Mouse (Mus musculus) testis, postnatal 14 days (tissue): ENCODE measurements around the gene Tmem91.

Experiments
- DNase-seq: peaks from one replicate; pipeline ENCODE4 v3.0.0; 2021; ENCODE audit warnings: low spot score

The Tmem91 gene

GRCm38 (mm10) chr7:25699851-25700250, 24.9 kb upstream of the Tmem91 start:
- DNase-seq, result peak; percentile 81

DNA sequence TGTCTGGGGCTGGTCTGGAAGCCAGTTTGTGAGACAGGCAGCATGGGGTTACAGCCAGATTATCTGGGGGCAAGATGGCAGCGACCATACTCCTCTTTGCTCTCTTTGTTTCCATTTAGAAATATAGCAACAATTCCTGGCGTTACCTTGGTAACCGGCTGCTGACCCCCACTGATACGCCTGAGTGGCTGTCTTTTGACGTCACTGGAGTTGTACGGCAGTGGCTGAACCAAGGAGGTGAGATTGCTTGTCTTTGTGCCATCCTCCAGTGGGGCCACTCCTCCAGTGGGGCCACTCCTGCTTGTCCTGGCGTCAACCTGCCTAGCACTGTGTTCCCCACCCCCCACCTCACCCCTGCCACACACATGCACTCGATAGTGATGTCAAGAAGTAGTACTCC, 19.1 kb upstream of the Tmem91 start:
- no peak for DNase-seq

- no peak for DNase-seq
These were observed 15.1 kb upstream of the Tmem91 start for GRCm38 (mm10) chr7:25690051-25690450.

DNA sequence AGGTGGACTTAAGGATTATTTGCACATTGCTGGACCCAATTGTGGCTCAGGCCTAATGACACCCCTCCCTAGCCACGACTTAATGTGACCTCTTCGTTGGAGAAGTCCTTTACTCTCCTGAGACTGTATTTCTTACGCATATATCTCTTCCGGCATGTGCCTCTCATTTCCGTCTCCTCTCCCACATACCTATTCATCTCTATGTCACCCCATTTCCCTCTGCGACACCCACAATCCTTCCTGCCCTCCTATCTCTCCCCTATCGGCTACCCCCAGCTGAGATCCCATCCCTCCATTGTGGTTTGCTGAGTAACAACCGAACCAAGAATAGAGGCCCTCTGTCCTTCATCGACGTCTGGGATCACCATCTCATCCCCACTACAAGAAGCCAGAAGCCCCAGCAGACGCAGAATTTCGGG, 14.6 kb upstream of the Tmem91 start:
- DNase-seq, result no peak

- peak; percentile 76 for DNase-seq
These were observed 14.0 kb upstream of the Tmem91 start for GRCm38 (mm10) chr7:25688810-25689586.

DNA sequence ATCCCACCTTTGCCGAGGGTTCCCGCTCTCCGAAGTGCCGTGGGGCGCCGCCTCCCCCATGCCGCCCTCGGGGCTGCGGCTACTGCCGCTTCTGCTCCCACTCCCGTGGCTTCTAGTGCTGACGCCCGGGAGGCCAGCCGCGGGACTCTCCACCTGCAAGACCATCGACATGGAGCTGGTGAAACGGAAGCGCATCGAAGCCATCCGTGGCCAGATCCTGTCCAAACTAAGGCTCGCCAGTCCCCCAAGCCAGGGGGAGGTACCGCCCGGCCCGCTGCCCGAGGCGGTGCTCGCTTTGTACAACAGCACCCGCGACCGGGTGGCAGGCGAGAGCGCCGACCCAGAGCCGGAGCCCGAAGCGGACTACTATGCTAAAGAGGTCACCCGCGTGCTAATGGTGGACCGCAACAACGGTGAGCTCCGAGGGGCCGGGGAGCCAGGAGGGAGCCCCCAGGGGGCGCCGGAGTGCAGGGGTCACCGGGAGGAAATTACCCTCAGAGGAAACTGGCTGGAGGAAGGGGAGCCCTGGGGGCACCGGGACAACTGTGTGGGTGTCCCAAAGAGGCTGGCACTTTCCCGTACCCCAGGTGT, 12.9 kb upstream of the Tmem91 start:
- DNase-seq, result peak; percentile 75

- peak; percentile 75 for DNase-seq
These were observed 11.9 kb upstream of the Tmem91 start, which contains the start of gene Tgfb1 for GRCm38 (mm10) chr7:25686680-25687531. Tgfb1 (plus strand) TSS chr7:25687002.

- no peak for DNase-seq
These were observed 11.0 kb upstream of the Tmem91 start for GRCm38 (mm10) chr7:25685926-25686470.

DNA sequence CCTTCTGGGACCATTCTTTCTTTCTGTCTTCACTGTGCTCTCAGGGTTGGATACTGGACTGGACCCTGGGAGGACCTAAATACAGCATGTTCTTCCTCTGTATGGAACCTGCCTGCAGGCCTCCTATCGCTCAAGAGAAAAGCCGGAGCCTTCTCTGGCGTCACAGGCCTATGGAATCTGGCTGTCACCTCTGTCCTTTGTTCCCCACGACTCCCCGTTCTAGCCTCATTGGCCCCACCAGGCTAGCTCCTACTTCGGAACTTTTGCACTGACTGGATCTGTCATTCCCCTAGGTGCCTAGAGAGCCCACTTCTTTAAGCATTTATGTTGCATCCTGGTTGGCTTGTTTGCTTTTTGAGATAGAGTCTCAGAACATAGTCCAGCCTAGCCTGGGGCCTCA, 9.7 kb upstream of the Tmem91 start:
- no peak for DNase-seq

GRCm38 (mm10) chr7:25683474-25684180, 8.7 kb upstream of the Tmem91 start:
- DNase-seq, result no peak

DNA sequence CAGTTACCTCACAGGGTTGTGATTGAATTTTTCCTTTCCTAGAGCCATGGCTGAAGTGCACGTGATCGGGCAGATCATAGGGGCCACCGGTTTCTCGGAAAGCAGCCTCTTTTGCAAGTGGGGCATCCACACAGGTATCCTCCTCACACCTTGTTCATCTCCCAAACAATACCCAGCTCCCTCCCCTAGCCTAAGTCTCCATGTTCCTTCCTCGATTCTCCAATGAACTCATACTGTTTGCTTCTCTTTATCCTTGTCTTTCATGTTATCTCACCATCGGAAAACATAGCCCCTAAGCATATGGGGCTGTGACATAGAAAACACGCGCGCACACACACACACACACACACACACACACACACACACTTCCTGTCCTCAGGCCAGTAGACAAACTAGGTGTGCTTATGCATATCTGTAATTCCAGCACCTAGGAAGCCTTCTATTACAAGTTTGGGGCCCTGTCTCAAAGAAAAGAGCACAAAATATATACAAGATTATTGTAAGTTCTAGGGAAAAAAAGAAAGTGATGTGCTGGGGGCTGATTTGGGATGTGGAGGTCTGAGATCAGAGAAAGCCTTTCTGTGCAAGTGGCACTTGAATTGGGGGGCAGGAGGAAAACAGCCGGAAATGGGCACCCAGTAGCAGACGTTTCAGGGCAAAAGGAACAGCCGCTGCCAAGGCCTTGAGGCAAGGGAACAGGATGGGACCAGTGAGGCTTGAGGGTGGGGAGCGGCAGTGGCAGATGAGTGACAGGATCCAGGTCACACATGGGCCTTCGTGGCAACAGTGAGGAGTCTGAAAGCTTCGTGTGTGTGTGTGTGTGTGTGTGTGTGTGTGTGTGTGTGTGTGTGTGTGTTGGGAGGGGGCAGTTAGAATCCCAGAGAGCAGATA, 6.6 kb upstream of the Tmem91 start:
- DNase-seq, result no peak

DNA sequence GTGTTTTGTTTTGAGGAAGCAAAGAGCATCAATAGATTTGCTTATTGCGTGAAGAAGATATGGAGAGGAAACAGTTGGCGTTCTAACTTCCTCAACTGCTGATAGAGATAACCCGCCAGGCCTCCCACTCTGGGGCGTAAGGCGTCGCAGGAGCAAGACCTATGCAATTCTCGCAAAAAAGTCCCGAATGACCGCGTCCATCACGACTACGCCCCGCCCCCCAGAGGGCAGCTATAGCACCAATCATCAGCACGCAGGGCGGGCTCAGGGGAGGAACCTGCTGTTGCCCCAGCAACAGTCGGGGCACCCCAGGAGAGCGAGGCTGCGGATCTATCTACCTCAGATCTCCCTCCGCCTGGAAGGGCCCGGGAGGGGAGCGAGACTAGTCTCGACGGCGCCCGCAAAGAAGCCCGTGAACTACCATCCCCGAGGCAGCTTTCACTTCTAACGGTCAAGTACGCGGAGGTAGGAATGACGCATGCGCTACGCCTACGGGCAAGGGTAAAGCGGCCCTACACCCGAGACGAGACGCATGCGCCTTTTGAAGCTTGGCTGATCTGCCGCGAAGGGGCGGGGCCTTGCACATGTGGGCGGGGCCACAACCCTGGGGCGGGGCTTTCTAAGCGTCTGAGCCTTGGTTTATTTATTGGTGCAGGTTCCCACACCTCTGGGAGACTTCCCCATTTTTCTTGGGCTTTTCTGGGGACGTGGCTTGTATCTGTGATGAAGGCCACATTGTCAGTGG, 5.7 kb upstream of the Tmem91 start, which contains the start of gene B9d2:
TSS of gene B9d2 (plus strand) at position 267 of the 745 bp plus-strand sequence.
- DNase-seq, result peak; percentile 94

- DNase-seq, result no peak
These were observed 5.0 kb upstream of the Tmem91 start for GRCm38 (mm10) chr7:25679971-25680370.

- DNase-seq, result no peak
These were observed 2.0 kb upstream of the Tmem91 start for GRCm38 (mm10) chr7:25677013-25677412.

- DNase-seq, result peak; percentile 77
These were observed 1.3 kb upstream of the Tmem91 start for GRCm38 (mm10) chr7:25676085-25676781.

GRCm38 (mm10) chr7:25675405-25675804, 439 bp upstream of the Tmem91 start:
- DNase-seq, result no peak

- DNase-seq, result no peak
These were observed 669 bp downstream of the Tmem91 start for GRCm38 (mm10) chr7:25674297-25674696.

- no peak for DNase-seq
These were observed 2.5 kb downstream of the Tmem91 start for GRCm38 (mm10) chr7:25672442-25672841.

DNA sequence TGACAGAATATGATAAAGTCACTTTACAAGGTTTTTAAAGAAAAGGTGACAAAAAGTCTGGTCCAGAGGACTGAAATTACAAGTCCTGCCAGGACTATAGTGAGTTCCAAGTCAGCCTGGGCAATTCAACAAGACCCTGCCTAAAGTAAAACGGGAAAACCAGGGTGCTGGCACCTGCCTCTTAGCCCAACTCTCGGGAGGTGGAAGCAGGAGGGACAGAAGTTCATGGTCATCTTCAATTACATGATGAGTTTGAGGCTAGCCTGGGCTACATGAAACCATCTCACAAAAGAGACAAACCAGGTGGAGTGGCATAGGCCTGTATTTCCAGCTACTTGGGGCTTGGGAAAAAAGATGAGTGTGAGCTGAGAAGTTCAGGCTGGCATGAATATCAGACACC, 3.3 kb downstream of the Tmem91 start:
- DNase-seq, result no peak
